Mouse (Mus musculus) cerebellum, adult 8-10 months (tissue): ENCODE measurements around the gene Utp11.

Experiments used
- DNase-seq: peaks from one replicate; pipeline ENCODE4 v3.0.0; 2022

Utp11 gene

DNA sequence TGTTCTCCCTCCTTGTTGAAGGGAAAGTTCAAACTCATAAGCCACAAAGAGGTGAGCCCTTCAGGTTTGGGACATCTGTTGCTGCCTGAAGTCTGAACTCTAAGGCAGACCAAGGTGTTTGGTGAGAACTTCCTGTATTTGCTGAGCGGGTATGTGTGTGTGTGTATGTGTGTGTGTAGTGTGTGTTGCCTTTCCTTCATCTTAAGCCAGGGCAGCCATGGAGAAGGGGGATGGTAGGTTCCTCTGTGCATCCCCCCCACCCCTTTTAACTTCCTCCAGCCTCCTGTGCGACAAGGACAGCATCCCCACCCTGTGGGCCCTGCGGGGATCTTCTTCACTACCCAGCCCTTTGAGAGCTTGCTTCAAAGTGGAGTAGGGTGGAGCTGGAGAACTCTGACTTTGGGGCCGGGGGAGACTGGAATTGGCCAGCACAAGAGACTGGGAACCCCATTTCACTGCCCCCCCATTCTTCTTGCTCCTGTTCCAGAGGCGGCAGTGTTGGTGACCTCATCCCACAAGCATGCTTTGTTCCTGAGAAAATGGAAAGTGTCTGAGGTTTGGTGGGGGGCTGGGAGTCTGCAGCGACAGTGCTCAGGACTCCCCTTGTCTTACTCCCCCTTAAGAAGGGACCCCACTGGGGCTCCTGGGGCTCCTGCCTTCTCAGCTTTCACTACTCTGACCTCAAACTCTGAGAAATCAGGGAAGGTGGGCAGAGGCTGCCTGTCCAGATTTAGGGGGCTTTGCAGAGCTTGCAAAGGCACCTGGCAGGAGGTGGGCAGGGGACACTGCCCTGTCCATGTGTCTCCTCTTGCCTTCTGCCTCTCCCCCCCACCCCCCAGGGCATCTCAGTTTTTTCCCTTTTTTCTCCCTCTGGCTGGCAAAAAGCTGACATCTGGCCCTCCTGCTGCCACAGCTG, 10.7 kb upstream of the Utp11 start:
- no peak for DNase-seq

DNA sequence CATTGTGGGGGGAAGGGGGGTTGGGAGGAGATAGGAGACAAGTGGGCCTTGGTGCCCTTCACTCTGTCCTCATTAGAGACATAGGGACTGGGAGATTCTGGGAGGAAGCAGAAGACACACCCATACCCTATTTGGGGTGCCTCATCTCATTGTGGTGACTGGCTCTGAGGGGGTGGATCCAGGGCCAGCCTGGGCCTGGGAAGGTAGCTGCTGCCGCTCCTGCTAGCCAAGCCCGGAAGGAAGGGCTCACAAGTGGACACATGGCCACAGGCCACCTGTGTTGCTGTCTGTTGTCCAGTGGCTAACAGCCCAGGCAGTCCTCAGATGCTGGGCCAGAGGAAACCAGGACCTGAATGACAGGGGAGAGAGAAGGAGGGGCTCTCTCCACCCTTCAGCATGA, 10.0 kb upstream of the Utp11 start:
- no peak for DNase-seq

DNA sequence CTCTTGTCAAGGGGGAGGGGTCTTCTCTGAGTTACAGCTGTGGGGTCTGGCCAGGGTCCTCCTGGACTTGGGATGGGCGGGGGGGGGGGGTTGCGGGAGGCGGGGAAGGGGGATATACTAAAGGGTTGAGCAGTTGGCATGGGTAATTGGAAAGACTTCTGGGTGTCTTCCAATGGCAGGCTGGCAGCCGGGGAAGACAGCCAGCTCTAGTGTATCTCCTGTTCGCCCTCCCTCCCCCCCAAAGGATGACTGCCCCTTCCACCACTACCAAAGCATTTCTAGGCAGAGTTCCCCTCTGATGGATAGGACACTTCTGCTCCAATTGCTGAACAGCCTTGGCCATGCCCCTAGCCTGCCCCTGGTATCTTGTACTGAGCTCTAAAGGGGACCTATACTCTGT, 8.5 kb upstream of the Utp11 start:
- no peak for DNase-seq

DNA sequence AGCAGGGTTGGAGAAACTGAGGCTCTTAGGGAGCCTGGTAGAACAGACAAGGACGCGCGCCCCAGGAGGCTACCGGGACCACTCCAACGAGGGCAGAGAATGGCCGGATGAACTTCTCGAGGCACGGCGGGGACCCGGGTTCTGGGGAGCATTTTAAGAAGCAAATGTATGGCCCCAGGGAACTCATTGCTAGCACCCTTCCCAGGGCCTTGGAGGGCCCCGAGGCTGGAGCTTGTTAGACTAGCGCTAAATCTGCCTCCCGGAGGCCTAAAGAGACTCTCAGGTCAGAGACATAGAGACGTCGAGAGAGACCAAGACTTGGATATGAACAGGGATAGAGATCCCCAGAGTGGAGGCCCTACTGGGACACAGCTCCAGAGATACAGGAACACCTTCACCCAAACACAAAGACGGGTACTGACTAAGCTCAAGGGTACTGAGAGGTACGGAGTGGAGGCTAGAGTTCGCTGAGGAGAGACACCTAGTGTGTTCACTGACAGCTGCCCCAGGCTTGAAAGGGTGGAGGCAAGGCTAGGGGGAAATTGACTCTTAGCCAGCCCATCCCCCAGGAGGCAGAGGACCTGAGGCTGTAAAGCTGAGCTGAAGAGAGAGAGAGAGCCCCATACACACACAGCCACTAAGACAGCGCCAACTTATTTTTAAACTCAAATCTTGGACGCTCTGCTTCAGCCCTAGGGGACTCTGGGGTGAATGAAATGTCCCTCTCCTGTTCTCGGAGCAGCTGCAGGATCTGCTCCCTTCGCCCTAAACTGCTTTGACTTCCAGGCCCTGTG, 7.8 kb upstream of the Utp11 start:
- no peak for DNase-seq

DNA sequence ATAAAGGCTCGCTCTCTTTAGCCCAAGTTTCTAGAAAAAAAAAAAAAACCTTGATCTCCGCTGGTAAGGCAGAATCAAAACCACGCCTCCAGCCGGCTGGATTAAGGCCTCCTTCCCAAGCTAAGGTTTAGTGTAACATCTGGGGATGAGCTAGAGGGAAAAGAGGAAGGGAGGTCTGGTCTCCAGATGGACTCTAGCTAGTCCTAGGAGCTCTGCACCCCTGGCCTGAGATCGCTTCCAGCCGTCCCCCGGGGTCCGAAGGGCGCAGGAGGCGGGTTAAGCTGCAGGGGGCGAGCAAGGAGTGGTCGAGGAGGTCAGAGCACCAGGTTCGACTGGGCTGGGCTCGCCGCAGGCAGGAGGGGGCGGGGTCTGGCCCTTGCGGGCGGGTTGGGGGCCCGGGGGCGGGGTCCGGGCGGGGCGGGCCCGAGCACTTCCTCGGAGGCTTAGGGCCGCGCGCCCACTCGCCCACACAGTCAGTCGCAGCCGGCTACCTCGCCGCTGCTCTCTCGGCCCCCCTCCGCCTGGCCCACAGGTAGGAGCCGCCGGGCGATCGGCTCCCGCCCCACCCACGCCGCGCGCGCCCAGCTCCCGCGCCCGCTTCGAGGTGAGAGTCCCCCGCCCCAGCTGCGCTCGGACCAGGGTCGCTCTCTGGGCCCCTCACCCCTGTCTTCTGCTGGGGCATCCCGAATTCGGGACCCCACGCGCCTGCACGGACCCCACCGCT, 7.0 kb upstream of the Utp11 start, which contains the start of gene Fhl3:
TSS of gene Fhl3 (plus strand) at position 454 of the 724 bp plus-strand sequence.
- no peak for DNase-seq

DNA sequence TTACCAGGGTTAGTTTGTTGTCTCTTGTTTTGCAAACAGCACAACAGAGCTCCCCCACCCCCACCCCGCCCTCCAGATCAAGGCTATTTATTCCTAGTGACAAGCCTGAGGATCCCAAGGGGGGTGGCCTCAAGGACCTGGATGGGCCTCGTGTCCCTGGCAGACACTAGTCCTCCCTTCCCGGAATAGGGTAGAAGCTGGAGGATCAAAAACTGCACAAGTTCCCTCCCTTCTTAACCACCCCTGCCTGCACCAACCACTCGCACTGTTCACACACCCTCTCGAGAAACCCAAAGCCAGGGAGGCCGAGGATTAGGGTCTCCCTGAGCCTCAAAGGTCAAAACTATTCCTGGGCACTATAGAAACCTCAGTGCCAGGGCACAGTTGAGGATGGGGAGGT, 6.4 kb upstream of the Utp11 start:
- no peak for DNase-seq

DNA sequence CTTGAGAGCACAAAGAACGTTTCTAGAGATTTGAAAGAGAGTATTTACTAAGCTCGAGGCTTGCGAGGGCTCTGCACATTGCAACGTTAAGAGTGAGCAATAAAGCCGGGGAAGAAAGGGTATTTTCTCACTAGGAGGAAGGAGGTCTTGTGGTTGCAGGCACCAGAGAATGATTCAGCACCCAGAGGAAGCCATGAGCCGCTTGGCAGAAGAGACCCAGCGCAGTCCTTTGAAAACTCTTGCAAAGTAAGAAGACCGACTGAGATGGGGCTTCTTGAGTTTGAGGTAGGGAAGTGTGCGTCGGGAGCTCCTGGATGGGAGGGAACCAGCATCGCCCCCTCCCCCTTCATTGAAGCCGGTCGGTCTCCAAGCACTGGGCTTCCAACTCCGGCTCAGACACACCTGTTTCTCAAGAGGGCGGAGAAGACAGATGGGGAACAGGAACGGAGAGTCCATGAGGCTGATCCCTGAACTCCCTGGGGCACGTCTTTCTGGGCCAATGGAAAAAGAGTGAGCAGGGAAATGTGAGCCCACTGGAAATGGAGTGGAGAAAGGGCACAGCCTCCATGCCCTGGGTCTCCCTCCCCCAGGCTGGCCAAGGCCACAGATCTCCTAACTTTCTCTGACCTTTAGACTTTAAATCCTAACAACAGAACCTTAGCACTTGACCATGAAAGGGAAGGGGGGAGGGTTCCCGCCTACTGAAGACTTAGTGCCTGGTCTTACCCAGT, 2.6 kb upstream of the Utp11 start:
- DNase-seq = no peak

DNA sequence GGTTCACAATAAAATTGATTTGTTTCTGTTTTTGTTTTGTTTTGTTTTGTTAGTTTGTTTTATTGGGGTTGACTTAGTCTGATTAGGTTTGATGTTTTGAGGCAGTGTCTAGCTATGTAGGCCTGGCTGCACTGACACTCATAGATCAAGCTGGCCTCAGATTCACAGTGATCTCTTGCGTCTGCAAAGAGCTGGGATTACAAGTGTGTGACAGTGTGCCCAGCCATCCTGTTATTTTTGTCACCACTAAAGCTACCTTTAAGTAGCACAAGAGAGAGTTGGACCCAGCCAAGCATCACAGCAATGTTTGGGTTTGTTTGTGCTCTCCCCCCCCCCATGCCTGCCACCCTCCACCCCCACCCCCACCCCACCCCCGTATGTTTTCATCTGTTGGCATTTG, 1.2 kb upstream of the Utp11 start:
- no peak for DNase-seq

DNA sequence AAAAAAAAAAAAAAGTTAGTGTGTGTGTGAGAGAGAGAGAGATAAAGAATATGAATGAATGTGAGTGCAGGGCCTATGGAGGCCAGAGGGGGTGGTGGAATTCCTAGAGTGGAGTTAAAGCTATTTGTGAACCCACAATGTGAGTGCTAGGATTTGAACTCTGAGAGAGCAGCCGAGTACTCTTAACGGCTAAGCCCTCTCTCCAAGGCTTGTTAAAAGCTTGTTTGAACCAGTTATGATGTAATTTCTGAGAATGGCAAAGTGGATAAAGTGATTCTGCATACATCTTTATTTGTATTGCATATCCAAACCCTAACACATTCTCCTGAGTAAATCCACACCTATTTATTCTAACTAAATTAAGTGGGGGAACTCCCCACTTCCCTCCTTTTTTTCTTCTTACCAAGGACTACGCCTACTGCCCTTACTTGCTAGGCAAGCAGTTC, 961 bp downstream of the Utp11 start:
- DNase-seq = no peak

DNA sequence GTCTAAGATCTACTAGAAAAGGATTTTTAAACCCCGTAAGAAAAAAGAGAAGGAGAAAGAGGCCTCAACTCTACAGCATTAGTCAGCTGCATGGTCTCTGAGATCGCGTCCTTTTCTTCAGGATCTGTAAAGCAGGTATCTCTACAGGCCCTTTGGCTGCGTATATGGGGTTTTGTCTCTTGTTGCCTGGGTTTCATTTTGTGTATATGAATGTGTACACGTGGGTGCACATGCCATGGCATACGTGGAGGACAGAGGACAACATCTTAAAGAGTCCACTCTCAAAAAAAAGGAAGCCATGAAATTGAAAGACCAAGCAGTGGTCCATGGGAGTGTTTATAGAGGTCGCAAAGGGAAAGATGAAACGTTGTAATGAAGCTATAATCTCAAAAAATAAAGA, 1.9 kb downstream of the Utp11 start:
- no peak for DNase-seq

DNA sequence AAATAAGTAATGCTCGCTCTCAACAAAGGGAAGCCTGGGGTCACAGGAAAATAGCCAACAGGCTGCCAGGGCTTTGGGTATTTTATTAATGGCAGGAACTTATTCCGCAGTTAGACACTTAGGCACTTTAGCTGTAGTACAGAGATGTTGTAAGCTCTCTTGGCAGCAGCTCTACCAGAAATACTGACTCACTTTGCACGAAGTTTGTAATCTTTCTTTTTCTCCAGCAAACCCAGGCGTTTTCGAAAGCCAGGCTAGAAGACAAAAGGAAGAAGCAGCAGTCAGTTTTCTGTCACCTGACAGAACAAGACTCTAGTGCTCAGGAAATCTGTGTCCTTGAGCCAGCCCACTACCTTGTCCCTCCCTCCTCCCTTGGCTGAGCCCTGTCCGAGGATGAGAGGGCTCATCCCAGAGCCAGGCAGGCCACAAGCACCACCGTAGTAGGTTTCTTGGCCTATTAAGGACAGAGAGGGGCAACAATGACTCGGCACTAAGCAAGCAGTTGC, 7.5 kb downstream of the Utp11 start:
- DNase-seq = no peak

DNA sequence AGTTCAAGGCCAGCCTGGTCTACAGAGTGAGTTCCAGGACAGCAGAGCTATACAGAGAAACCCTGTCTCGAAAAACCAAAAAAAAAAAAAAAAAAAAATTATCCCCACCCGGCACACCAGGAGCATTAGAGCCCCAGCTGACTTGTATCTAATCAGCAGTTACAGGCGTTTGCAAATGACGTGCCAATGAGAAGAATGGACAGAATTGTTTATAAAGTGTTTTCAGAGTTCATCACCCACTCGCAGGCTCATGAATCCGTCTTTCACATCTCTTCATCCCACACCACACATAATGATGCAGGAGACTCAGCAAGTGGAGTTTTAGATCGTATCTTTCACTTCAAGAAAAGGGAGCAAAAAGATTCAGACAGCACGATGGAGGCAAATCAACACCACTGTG, 7.9 kb downstream of the Utp11 start:
- no peak for DNase-seq

DNA sequence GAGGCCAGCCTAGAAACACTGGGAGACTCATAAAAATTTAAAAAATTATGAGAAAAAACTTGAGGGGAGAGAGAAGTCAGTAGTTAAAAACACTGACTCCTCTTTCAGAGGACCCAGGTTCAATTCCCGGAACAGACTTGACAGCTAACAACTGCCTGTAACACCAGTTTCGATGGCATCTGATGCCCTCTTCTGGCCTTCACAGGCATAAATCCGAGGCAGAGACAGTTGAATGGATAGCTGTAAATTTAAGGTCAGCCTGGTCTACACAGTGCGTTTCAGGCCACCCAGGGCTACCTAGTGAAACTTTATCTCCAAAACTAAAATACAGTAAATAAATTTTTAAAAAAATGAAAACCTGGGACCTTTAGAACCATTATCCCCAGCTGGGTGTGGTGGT, 8.4 kb downstream of the Utp11 start:
- DNase-seq = no peak

DNA sequence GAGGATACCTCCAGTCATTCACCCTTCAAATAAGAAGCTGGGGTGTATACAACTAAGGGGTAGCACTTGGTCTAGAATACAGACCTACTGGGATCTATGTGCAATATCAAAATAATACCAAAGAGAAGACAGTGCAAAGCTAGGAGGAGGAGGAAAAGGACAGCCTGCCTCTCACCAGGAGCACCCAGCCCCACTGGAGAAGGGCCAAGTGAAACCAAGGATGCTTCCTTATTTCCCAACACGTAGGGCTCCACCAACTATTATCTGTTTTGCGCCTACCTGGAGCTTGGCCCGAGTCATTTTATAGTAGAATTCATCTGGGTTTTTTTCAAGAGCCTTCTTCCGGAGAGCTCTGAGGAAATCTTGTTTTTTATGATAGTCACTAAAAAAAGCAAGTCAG, 9.9 kb downstream of the Utp11 start:
- no peak for DNase-seq

DNA sequence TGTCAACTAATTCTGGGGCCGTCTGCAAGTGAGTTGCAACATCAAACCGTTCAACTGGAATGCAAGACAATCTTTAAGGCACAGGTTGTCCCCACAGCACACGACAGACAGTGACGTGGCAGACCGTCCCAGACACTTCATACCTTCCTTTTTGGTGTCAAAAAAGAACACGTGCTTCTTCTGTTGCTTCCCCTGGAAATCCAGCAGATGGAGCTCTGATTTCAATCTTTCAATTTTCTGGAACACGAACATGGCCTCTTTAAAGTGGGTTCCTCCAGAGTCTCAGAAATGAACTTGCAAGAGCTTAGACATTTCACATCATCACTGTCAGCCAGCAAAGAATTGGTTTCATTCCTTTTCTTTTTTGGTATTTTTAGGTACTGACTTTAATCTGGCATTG, 11.1 kb downstream of the Utp11 start:
- DNase-seq = no peak

DNA sequence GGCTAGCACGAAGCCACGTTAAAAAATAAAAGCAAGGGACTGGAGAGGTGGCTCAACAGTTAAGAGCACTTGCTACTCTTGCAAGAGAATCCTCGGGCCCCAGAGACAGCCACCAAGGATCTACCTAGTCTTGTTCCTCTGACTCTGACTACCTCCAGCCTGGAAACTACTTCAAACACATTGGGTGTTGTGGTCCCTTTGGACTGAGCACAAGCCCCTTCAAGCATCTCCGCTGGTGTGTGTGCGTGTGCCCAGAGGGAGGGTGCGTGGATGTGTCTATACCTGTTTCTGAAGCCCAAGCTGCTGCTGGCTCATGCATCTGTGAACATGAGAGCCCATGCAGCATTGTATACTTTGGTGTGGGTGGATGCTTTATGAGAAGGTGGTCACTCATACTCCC, 17.4 kb downstream of the Utp11 start:
- no peak for DNase-seq

DNA sequence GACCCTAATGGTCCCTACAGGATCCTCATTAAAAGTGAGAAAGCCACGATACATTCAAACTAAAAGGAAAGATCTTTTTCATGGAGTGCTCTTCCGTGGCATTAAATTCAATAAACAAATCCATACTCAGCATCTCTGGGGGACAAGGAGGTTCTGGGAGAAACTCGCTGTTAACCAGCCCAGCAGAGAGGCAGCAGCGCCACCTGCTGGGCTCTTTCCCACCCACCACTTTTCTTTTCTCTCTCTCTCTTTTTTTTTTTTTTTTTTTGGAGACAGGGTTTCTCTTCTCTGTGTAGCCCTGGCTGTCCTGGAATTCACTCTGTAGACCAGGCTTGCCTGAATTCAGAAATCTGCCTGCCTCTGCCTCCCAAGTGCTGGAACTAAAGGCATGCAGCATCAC, 18.4 kb downstream of the Utp11 start:
- peak; percentile 71 for DNase-seq

DNA sequence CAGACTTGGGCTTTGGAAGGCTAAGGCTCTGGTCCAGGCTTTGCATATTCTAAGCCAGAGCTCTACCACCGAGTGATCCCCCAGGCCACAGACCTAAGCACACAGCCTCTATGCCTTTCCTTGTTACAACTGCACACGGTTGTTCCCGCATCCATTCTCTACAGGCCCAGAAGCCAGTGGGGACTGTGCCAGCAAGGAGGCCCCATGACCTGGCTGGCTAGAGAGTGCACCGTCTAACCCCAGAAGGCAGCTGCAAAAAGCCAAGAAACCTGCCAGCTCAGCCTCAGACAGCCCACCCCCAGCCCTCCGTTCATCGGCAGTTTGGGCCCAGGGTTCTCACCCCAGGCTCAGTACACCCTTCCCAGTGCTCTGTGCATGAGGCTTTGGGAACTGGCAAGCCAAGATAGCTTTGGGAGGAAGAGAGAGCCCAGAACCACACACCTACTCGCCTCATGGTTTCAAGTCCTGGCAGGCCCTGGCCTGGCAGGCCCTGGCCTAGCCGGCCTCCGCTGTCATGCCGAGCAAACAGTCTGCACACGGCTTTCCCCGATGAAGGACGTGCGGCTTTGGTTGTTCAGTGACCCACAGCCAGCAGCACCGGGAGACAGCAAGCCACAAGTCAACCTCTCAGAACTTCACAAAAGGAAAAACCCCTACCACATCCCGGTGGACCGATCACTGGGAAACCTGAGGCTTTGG, 18.9 kb downstream of the Utp11 start:
- DNase-seq = no peak

DNA sequence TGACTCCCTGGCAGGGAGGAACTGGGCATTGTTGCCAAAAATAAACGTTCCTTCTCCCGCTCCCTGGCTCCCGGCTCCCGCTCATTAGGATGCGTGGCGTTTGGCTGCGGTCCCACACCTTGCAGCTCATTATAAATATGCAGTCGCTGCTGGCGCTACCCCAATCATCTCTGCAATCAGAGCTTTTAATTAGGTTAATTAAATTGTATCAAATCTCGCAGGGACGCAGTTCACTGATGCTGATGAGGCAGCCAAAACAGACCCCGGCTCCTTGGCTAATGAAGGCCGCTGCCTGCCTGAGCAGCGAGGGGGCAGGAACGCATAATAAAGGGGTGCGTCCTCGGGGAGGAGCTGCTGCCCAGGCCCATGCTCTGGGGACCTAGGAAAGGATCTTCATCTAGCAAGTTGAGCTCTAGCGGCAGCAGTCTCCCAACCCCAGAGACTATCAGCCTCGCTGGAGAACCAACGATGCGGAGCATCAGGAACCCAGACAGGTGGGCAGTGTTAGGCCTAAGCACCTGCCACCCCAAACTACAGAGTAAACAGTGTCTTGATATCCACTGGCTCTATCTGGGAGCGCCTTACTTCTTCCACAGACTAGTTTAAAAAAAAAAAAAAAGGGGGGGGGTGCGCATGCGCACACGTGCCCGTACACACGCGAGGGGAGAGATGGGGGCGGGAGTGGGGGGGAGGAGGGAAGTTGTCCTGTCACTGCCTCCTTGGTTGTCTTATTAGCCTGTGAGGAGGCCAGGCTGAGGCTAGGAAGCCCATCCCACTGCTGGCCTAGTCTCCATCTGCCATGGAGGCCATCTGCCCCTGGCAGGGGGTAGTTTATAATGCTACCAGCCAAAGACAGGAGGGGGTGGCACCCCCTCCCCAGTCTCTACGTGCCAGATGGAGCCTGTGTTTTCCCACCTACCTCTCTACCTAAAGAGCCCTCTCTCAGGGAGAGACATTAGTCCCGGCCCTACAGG, 20.8 kb downstream of the Utp11 start:
- peak; percentile 60 for DNase-seq

DNA sequence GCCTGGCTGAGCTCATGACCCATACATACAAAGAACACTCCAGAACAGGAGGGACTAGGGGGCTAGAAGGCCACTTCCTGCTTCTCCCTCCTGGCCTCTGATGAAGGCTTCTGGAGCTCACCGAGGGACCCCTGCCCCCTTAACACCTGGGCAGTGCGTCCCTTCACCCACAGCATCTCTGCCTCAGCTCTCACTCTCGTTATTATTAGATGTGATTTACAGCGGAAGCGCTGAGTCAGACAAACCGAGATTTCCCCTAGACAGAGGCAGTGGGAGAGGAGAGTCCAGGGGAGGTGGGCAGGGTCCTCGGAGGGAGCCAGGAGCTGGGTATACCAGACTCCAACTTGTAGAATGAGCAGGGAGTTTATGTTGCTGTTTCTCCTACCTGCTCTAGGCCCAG, 21.8 kb downstream of the Utp11 start:
- no peak for DNase-seq

DNA sequence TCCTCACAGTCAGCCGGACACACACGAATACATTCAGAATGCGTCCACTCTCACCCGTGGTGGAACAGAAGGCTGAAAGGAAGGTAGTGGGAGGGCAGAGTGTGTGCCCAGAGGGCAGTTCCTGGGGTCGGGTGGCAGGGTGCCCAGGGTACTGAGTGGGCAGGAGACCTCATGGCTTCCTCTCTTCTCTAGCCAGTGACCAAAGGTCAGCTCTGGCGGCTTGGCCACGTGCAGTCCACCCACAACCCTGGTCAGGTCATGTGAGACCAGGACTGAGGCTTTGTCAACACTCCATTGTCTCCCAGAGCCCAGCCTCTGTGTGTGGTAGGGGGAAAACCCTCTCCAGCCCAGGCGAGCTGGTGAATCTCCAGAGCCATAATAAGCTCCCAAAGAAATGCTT, 23.2 kb downstream of the Utp11 start:
- DNase-seq = no peak
